In genomic region chr12:110476561-110476960, GRCm38 (mm10) we compare ENCODE assay signal across 23 mouse cellular contexts.
"Had no signal": no experiment of that assay in that cellular context is flagged by ENCODE, and none has a peak within 500 bp of the region (broad histone marks: within the 10 kb centered on the region; RNA-seq: fewer than 3 reads in every experiment).

No protein-coding gene starts in this region.

- H3K9ac ChIP-seq: limb, embryonic 13.5 days; liver, embryonic 12.5 days; liver, embryonic 15.5 days; lung, embryonic 15.5 days; midbrain, embryonic 13.5 days; neural tube, embryonic 13.5 days; stomach, embryonic 15.5 days had no signal

- ATAC-seq: intestine, postnatal 0 days; liver, embryonic 12.5 days; midbrain, embryonic 13.5 days; midbrain, embryonic 16.5 days had no signal

- H3K4me2 ChIP-seq: limb, embryonic 13.5 days; liver, embryonic 12.5 days; liver, embryonic 15.5 days; lung, embryonic 15.5 days; midbrain, embryonic 13.5 days; neural tube, embryonic 13.5 days; stomach, embryonic 15.5 days had no signal

- DNase-seq: kidney, adult 9 months; kidney, postnatal 4 days; liver; lung, adult 18-20 months; lung, postnatal 10 days; lung, postnatal 36 days; retina, postnatal 1 day; right cerebral cortex, postnatal 25 days; spleen, adult 18-20 months; thymus, adult 2 months; thymus, postnatal 14 days; thymus, postnatal 4 days had no signal

- H3K27ac ChIP-seq: limb, embryonic 10.5 days; limb, embryonic 13.5 days; liver, embryonic 12.5 days; liver, embryonic 15.5 days; lung, embryonic 15.5 days; midbrain, embryonic 13.5 days; neural tube, embryonic 13.5 days; stomach, embryonic 15.5 days had no signal

- H3K4me1 ChIP-seq: limb, embryonic 10.5 days; limb, embryonic 13.5 days; midbrain, embryonic 13.5 days; neural tube, embryonic 13.5 days; stomach, embryonic 15.5 days had no signal

- H3K27me3 ChIP-seq: limb, embryonic 13.5 days; liver, embryonic 12.5 days; liver, embryonic 15.5 days; lung, embryonic 15.5 days; midbrain, embryonic 13.5 days; neural tube, embryonic 13.5 days; stomach, embryonic 15.5 days had no signal

- H3K4me3 ChIP-seq: limb, embryonic 10.5 days; limb, embryonic 13.5 days; liver, embryonic 12.5 days; liver, embryonic 15.5 days; lung, embryonic 15.5 days; midbrain, embryonic 13.5 days; myocyte; neural tube, embryonic 13.5 days; stomach, embryonic 15.5 days had no signal

- H3K36me3 ChIP-seq: liver, embryonic 15.5 days; lung, embryonic 15.5 days had no signal

- H3K9me3 ChIP-seq: limb, embryonic 10.5 days; limb, embryonic 13.5 days; liver, embryonic 12.5 days; liver, embryonic 15.5 days; lung, embryonic 15.5 days; midbrain, embryonic 13.5 days; neural tube, embryonic 13.5 days; stomach, embryonic 15.5 days had no signal
